Mouse (Mus musculus) liver, embryonic 16.5 days (tissue): Measurements from ENCODE around the gene Fam20c. TPM values are rescaled to one million over a fixed set of nuclear protein-coding genes. Genes with fewer than 3 reads are reported as not detected.

ENCODE experiments used
- ATAC-seq: fragments of 200-750 bp; cut with Nextera tagmentation; 2 replicates; pipeline ENCODE4 v1.8.0; 2017; ENCODE audit warnings: low read depth, mild to moderate bottlenecking, moderate number of reproducible peaks, moderate library complexity
- H3K27ac ChIP-seq: fragments of 300-500 bp; sonication (generic); 2 replicates; pipeline ENCODE4 v1.5.1; 2014; ENCODE audit warnings: mild to moderate bottlenecking, low read length
- H3K27me3 ChIP-seq: fragments of 300-500 bp; sonication (generic); 2 replicates; pipeline ENCODE4 v1.6.1; 2014; ENCODE audit warnings: low read depth, low read length, mixed read lengths; ENCODE audit not compliant: control insufficient read depth, insufficient read depth
- H3K36me3 ChIP-seq: fragments of 300-500 bp; sonication (generic); 2 replicates; pipeline ENCODE4 v1.6.1; 2014; ENCODE audit warnings: mild to moderate bottlenecking; ENCODE audit not compliant: control insufficient read depth, insufficient read depth
- H3K4me1 ChIP-seq: fragments of 300-500 bp; sonication (generic); 2 replicates; pipeline ENCODE4 v1.6.1; 2014; ENCODE audit warnings: low read depth, low read length, mixed read lengths; ENCODE audit not compliant: control insufficient read depth
- H3K4me2 ChIP-seq: fragments of 300-500 bp; sonication (generic); 2 replicates; pipeline ENCODE4 v1.6.1; 2014; ENCODE audit warnings: low read depth, low read length, mixed read lengths
- H3K4me3 ChIP-seq: fragments of 300-500 bp; sonication (generic); 2 replicates; pipeline ENCODE4 v1.5.1; 2014; ENCODE audit warnings: low read depth, mild to moderate bottlenecking, low read length
- H3K9ac ChIP-seq: fragments of 300-500 bp; sonication (generic); 2 replicates; pipeline ENCODE4 v1.6.1; 2014; ENCODE audit warnings: low read depth, low read length
- H3K9me3 ChIP-seq: fragments of 300-500 bp; sonication (generic); replicated peaks from 2 replicates; pipeline ENCODE4 v1.6.1; 2016; ENCODE audit warnings: low read length; ENCODE audit not compliant: control insufficient read depth
- WGBS: fragments of 180-500 bp; shearing (Covaris S2); extraction: QIAGEN DNeasy Blood & Tissue Kit; methylation state at CpG from one replicate; pipeline ENCODE4 v1.1.7; 2014; ENCODE audit not compliant: insufficient replicate concordance; 5-methylcytosine and 5-hydroxymethylcytosine counted together
- polyA plus RNA-seq: library from polyadenylated mRNA; unstranded; fragments of >200 nt; fragmentation: Nextera tagmentation; extraction: Ambion mirVana; gene quantifications from 2 replicates; pipeline ENCODE4 v1.2.1, GENCODE M21; 2015

Gene Fam20c
- polyA plus RNA-seq, 1 experiment from 2014 or later: 10.8 TPM

DNA sequence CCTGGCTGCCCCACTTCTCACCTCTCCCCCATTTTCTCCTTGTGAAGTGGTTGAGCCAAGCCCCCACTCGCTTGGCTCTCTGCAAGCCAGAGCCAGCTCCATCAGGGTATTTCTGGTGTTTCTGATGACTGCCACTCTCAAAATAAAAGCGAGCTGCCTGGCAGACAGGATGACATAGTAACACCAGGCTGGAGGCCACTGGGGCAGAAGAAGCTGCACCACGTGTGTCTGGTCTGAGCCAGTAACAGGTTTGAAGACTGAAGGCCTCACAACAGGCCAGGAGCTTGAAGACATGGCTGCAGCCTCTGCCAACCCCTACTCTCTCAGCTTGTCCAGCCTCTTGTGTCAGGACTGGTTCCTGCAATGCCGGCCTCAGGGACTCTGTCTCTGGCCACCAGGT lies 8.0 kb downstream of the Fam20c start:
- no peaks in the 10 kb centered on the region for H3K36me3 ChIP-seq
- H3K27me3 ChIP-seq: no peaks in the 10 kb centered on the region
- no peak overlapping the region for H3K4me3 ChIP-seq
- no peak overlapping the region for H3K4me2 ChIP-seq
- no peak for ATAC-seq
- H3K9ac ChIP-seq: no peak overlapping the region
- H3K9me3 ChIP-seq: no peaks in the 10 kb centered on the region
- H3K4me1 ChIP-seq: no peaks in the 10 kb centered on the region; the same call in 1 of the 2 replicates
- WGBS: 64% methylated on average over 4 of the region's 4 CpGs
- no peak overlapping the region for H3K27ac ChIP-seq

DNA sequence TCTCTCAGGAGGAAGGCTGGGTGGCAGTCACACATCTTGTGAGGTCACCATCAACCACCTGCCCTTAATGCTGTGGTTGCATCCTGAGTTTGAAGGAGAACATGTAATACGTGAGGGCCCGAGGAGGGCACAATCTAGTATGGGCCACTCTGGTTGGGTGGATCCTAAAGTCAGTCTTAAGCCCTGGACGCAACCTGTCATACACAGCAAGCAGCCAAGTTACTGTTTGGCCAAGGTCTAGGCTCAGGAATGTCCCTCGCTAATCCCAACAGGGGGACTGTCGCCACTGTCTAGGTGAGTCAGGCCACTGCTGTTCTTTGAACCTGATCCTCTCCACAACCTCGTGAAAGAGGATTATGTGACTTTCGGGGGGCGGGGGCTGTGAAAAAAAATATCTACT lies 10.3 kb downstream of the Fam20c start:
- H3K36me3 ChIP-seq: no peaks in the 10 kb centered on the region
- no peaks in the 10 kb centered on the region for H3K27me3 ChIP-seq
- no peak overlapping the region for H3K27ac ChIP-seq
- 63% methylated on average over 8 of the region's 8 CpGs for WGBS
- no peak for ATAC-seq
- H3K4me3 ChIP-seq: no peak overlapping the region
- H3K9ac ChIP-seq: no peak overlapping the region
- H3K4me2 ChIP-seq: no peak overlapping the region
- H3K4me1 ChIP-seq: no peaks in the 10 kb centered on the region; the same call in 1 of the 2 replicates
- H3K9me3 ChIP-seq: no peaks in the 10 kb centered on the region

- ATAC-seq: no peak
- WGBS: 73% methylated on average over 11 of the region's 11 CpGs
- Histone ChIP-seq H3K4me1 (no peaks in the 10 kb centered on the region), H3K4me3 (no peak overlapping the region), H3K9me3 (no peaks in the 10 kb centered on the region), H3K36me3 (no peaks in the 10 kb centered on the region), H3K4me2 (no peak overlapping the region), H3K27me3 (no peaks in the 10 kb centered on the region), H3K27ac (no peak overlapping the region), H3K9ac (no peak overlapping the region)
These were observed 13.3 kb downstream of the Fam20c start for GRCm38 (mm10) chr5:138767650-138768049.

GRCm38 (mm10) chr5:138768704-138769103 lies 14.4 kb downstream of the Fam20c start:
- H3K27ac ChIP-seq: no peak overlapping the region
- no peaks in the 10 kb centered on the region for H3K9me3 ChIP-seq
- H3K9ac ChIP-seq: no peak overlapping the region
- ATAC-seq: no peak
- no peak overlapping the region for H3K4me3 ChIP-seq
- no peaks in the 10 kb centered on the region for H3K4me1 ChIP-seq
- WGBS: 54% methylated on average over 2 of the region's 2 CpGs
- no peaks in the 10 kb centered on the region for H3K36me3 ChIP-seq
- H3K4me2 ChIP-seq: no peak overlapping the region
- H3K27me3 ChIP-seq: no peaks in the 10 kb centered on the region

GRCm38 (mm10) chr5:138769126-138769525 lies 14.8 kb downstream of the Fam20c start:
- no peak overlapping the region for H3K4me2 ChIP-seq
- H3K4me1 ChIP-seq: no peaks in the 10 kb centered on the region
- no peak for ATAC-seq
- H3K36me3 ChIP-seq: no peaks in the 10 kb centered on the region
- H3K9ac ChIP-seq: no peak overlapping the region
- no peak overlapping the region for H3K4me3 ChIP-seq
- 63% methylated on average over 5 of the region's 5 CpGs for WGBS
- H3K27me3 ChIP-seq: no peaks in the 10 kb centered on the region
- H3K27ac ChIP-seq: no peak overlapping the region
- no peaks in the 10 kb centered on the region for H3K9me3 ChIP-seq

DNA sequence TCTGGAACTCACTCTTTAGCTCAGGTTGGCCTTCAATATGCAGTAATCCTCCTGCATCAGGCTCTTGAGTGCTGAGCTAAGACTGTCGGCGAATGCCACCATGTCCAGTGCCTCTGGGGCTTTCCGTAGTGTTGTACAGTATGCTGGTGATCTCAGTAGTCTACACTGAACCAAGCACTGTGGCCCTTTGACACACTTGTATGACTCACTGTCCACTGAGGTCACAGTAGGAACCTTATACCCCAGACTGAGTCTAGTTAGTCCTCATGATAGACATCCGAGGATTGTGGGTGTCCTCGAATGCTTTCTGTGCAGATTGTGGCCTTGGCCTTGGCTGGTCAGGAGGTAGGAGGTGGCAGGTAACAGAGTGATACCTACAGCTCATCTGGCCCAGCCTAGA lies 20.8 kb downstream of the Fam20c start:
- WGBS: 76% methylated on average over 5 of the region's 5 CpGs

GRCm38 (mm10) chr5:138776346-138776745 lies 22.0 kb downstream of the Fam20c start:
- H3K27me3 ChIP-seq: no peaks in the 10 kb centered on the region
- no peak overlapping the region for H3K4me2 ChIP-seq
- no peaks in the 10 kb centered on the region for H3K36me3 ChIP-seq
- H3K27ac ChIP-seq: no peak overlapping the region
- H3K4me1 ChIP-seq: no peaks in the 10 kb centered on the region; the same call in 1 of the 2 replicates
- WGBS: 55% methylated on average over 1 of the region's 1 CpGs
- H3K9ac ChIP-seq: no peak overlapping the region
- peak; percentile 78 for ATAC-seq
- H3K9me3 ChIP-seq: no peaks in the 10 kb centered on the region
- H3K4me3 ChIP-seq: no peak overlapping the region

More for the DNA sequence above, 20.8 kb downstream of the Fam20c start:
- no peak overlapping the region for H3K9ac ChIP-seq
- H3K27me3 ChIP-seq: no peaks in the 10 kb centered on the region
- H3K27ac ChIP-seq: no peak overlapping the region
- H3K4me2 ChIP-seq: no peak overlapping the region
- H3K4me1 ChIP-seq: no peaks in the 10 kb centered on the region; the same call in 1 of the 2 replicates
- H3K4me3 ChIP-seq: no peak overlapping the region
- ATAC-seq: no peak
- H3K9me3 ChIP-seq: no peaks in the 10 kb centered on the region
- H3K36me3 ChIP-seq: no peaks in the 10 kb centered on the region

GRCm38 (mm10) chr5:138778731-138779463 lies 24.6 kb downstream of the Fam20c start:
- no peak overlapping the region for H3K4me2 ChIP-seq
- WGBS: 48% methylated on average over 9 of the region's 9 CpGs

GRCm38 (mm10) chr5:138779655-138780054 lies 25.3 kb downstream of the Fam20c start:
- Histone ChIP-seq H3K27ac (no peak overlapping the region), H3K4me3 (no peak overlapping the region), H3K4me2 (no peak overlapping the region), H3K27me3 (no peaks in the 10 kb centered on the region), H3K9me3 (no peaks in the 10 kb centered on the region), H3K4me1 (no peaks in the 10 kb centered on the region; the same call in 1 of the 2 replicates), H3K36me3 (no peaks in the 10 kb centered on the region), H3K9ac (no peak overlapping the region)
- ATAC-seq: no peak
- WGBS: 38% methylated on average over 3 of the region's 3 CpGs

More at GRCm38 (mm10) chr5:138778731-138779463, 24.6 kb downstream of the Fam20c start:
- no peak overlapping the region for H3K4me3 ChIP-seq
- no peaks in the 10 kb centered on the region for H3K9me3 ChIP-seq
- H3K27ac ChIP-seq: no peak overlapping the region
- no peaks in the 10 kb centered on the region for H3K27me3 ChIP-seq
- no peaks in the 10 kb centered on the region for H3K36me3 ChIP-seq
- no peak for ATAC-seq
- no peaks in the 10 kb centered on the region; the same call in 1 of the 2 replicates for H3K4me1 ChIP-seq
- no peak overlapping the region for H3K9ac ChIP-seq
